Mouse (Mus musculus): ENCODE measurements around the gene Gpsm1. TPM values are rescaled to one million over a fixed set of nuclear protein-coding genes. Genes with fewer than 3 reads are reported as not detected.
"Not testable (repeated sequence)": the region's sequence is repeated elsewhere in the genome, so short reads cannot be mapped to it uniquely, and the experiment has no call there.

Gpsm1 gene
- total and polyA plus RNA-seq, 3 experiments, result 1.4 to 6.9 TPM; not detected in 1

GRCm38 (mm10) chr2:26380131-26380771, 64.9 kb downstream of the Gpsm1 start, which contains the start of gene Snapc4 (continued):
- TF ChIP-seq MYC (IDR thresholded peaks at IDR 0.05; ENCODE audit: low read depth, low read length), result peak; percentile 84; the same call in 1 of the 2 replicates
- TF ChIP-seq JUND (IDR thresholded peaks at IDR 0.05; ENCODE audit: low read depth, low read length), result no peak
- TF ChIP-seq E2F4 (IDR thresholded peaks at IDR 0.05; ENCODE audit: borderline replicate concordance, low read depth, low read length), result no peak
- TF ChIP-seq TBP (IDR thresholded peaks at IDR 0.05; ENCODE audit: low read depth, low read length), result 0 out of 2 replicates have a peak, but pooled peaks have one; percentile 11
- peak; percentile 97 for TF ChIP-seq MXI1 (IDR thresholded peaks at IDR 0.05; ENCODE audit: low read depth, low read length)
- TF ChIP-seq ETS1 (IDR thresholded peaks at IDR 0.05; ENCODE audit: low read depth, low read length), result peak; percentile 37; the same call in 1 of the 2 replicates
- TF ChIP-seq ZMIZ1 (IDR thresholded peaks at IDR 0.05; ENCODE audit: low read depth, low read length), result 0 out of 2 replicates have a peak, but pooled peaks have one; percentile 34

- not testable (repeated sequence) for DNase-seq (ENCODE audit: low read depth, low spot score); H3K27ac ChIP-seq (ENCODE audit: control insufficient read depth, low read depth, low read length); H3K27me3 ChIP-seq (ENCODE audit: control insufficient read depth in 1 of 2, insufficient read depth in 2 of 2, low read length in 2 of 2); H3K4me1 ChIP-seq (ENCODE audit: control insufficient read depth in 1 of 2, insufficient read depth in 2 of 2, low read length in 2 of 2); H3K36me3 ChIP-seq (ENCODE audit: control insufficient read depth in 1 of 2, insufficient read depth in 2 of 2, low read length in 2 of 2); H3K9me3 ChIP-seq (replicated peaks; ENCODE audit: insufficient read depth, low read length)
- Histone ChIP-seq H3K9ac (ENCODE audit: control insufficient read depth, low read depth, low read length, poor library complexity, severe bottlenecking) (peak overlapping the region; percentile 61), H3K79me2 (ENCODE audit: control insufficient read depth, insufficient read depth, low read length, poor library complexity) (peaks cover 17% of the 10 kb centered on the region), H3K4me3 (ENCODE audit: control insufficient read depth in 1 of 2, insufficient read depth in 1 of 2, low read depth in 2 of 2, low read length in 2 of 2) (peak overlapping the region; percentile 72 to 94)
These were observed 65.6 kb downstream of the Gpsm1 start for GRCm38 (mm10) chr2:26380871-26381270.

GRCm38 (mm10) chr2:26387713-26388112, 72.4 kb downstream of the Gpsm1 start:
- peak overlapping the region; percentile 26; the same call in 1 of the 2 replicates for H3K9ac ChIP-seq (ENCODE audit: control insufficient read depth, low read depth, low read length, poor library complexity, severe bottlenecking)
- no peaks in the 10 kb centered on the region for H3K9me3 ChIP-seq (replicated peaks; ENCODE audit: insufficient read depth, low read length)
- DNase-seq (ENCODE audit: low read depth, low spot score), result no peak
- H3K27me3 ChIP-seq (ENCODE audit: control insufficient read depth in 1 of 2, insufficient read depth in 2 of 2, low read length in 2 of 2), result no peaks in the 10 kb centered on the region
- H3K4me1 ChIP-seq (ENCODE audit: control insufficient read depth in 1 of 2, insufficient read depth in 2 of 2, low read length in 2 of 2), result peaks cover 0 to 11% of the 10 kb centered on the region in 2 experiments; a peak in 3 of 4 replicates
- H3K36me3 ChIP-seq (ENCODE audit: control insufficient read depth in 1 of 2, insufficient read depth in 2 of 2, low read length in 2 of 2), result peaks cover 5 to 7% of the 10 kb centered on the region in 2 experiments
- H3K27ac ChIP-seq (ENCODE audit: control insufficient read depth, low read depth, low read length), result no peak overlapping the region
- no peak overlapping the region; a peak in 1 of 4 replicates for H3K4me3 ChIP-seq (ENCODE audit: control insufficient read depth in 1 of 2, insufficient read depth in 1 of 2, low read depth in 2 of 2, low read length in 2 of 2)
- TF ChIP-seq USF2 (IDR thresholded peaks at IDR 0.05; ENCODE audit: borderline replicate concordance in 1 of 2, insufficient read depth in 1 of 2, low read depth in 1 of 2, low read length in 2 of 2) (no peak), ZMIZ1 (IDR thresholded peaks at IDR 0.05; ENCODE audit: low read depth, low read length) (no peak), NELFE (IDR thresholded peaks at IDR 0.05; ENCODE audit: low read depth, low read length) (no peak), RAD21 (IDR thresholded peaks at IDR 0.05; ENCODE audit: low read depth, low read length) (no peak), POLR2AphosphoS5 (IDR thresholded peaks at IDR 0.05; ENCODE audit: borderline replicate concordance, low read depth, low read length) (no peak), GATA1 (IDR thresholded peaks at IDR 0.05; ENCODE audit: low read depth, low read length) (no peak), JUND (IDR thresholded peaks at IDR 0.05; ENCODE audit: low read depth, low read length) (no peak), RCOR1 (IDR thresholded peaks at IDR 0.05; ENCODE audit: low read depth, low read length) (no peak)
- peaks cover 31% of the 10 kb centered on the region for H3K79me2 ChIP-seq (ENCODE audit: control insufficient read depth, insufficient read depth, low read length, poor library complexity)
